Mouse (Mus musculus): ENCODE results near the gene Smim5.
A peak's percentile ranks its signal among the peaks of the same experiment; 100 is the strongest.

DNA sequence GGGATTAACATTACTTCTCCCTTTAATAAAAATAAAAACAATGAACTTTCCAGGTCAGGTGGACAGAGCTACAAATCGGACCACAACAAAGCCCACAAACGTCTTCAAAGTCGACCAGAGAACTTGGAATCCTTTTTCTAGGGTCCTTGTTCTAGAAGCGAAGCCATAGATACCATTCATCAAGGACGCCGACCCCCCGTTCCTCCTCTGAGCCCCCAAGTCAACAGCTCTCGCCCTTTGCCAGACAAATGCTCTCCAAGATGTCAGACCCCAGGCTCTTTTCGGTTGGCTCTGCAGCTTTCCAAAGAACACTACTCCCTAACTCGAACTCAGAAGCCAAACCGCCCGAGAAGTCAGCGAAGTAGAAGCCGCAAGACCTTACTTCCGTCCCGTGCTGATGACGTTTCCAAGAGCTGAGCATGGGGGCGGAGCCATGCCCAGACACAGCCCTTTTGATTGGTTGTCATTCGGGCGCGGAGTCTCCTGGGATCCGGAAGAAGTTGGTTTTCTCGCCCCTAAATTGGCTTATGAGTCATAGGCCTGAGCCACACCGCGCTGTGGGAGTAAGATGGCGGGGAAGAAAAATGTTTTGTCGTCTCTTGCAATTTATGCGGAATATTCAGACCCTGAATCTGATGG is 33.5 kb downstream of the Smim5 start, which contains the start of the genes Sap30bp and Recql5:
- TF ChIP-seq POLR2A (IDR thresholded peaks at IDR 0.05; ENCODE audit: low read depth, low read length) (peak; percentile 31), CTCF (IDR thresholded peaks at IDR 0.05; ENCODE audit: extremely low read depth, insufficient read length, insufficient replicate concordance, low read depth, low read length) (no peak)
